ENCODE assay signal across 7 mouse cellular contexts in the genomic region with DNA sequence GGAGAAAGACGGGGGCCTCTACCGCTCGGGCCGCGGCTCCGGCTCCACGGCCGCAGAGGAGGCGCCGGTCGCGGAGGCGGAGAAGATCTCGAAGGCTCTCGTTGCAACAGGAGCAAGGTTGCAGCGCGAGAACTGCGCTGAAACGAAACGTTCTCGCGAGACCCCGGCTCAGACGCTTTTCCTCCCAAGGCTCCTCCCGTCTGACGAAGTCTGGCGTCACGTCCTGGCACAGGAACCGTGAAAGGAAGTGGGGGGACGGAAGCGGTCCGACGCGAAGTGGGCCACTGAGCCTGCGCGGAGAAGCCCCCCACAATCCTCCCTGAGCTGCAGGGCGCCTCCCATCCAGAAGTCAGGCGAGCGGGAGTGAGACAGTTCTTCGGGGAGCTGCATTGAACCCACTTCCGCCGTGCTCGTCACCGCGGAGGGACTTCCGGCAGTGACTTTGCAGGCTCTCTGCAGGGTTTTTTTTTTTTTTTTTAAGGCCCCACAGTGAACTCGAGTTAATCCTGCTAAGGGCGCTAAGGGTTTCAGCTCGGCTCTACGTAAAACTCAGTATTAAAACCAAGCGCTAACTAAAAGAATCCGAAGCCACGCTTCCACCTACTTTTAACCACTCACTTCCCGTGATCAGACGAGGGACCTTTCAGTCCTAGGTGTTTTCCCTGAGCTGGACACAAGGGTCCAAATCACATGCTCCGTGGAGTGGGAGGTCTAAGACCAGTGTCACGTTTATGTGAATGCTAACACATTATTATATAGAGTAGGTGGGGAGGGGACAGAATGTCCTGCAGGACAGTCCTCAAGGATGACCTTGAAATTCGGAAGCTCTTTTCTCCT. TPM values are rescaled to one million over a fixed set of nuclear protein-coding genes. Genes with fewer than 3 reads are reported as not detected.
DNase-seq lines count a peak whose midpoint lies in the region; ATAC-seq and TF ChIP-seq lines count a peak whose summit lies in the region.

A gene (minus strand): TSS at position 128 of the 837 bp plus-strand sequence.

- peak; percentile 74 for TF ChIP-seq POLR2A in small intestine, adult 2 months (IDR thresholded peaks at IDR 0.05; ENCODE audit: low read depth, low read length)

- peak within 1 kb of the TSS; percentile 98 for H3K4me3 ChIP-seq in embryonic facial prominence, embryonic 10.5 days
- H3K4me3 ChIP-seq in intestine, postnatal 0 days (ENCODE audit: low read depth, low read length) = peak within 1 kb of the TSS; percentile 90
- peak within 1 kb of the TSS; percentile 99 for H3K4me3 ChIP-seq in midbrain, embryonic 12.5 days
- H3K4me3 ChIP-seq in small intestine, adult 2 months (ENCODE audit: low read depth, low read length) = peak within 1 kb of the TSS; percentile 82

- peaks cover 29% of the 10 kb centered on the region for H3K4me1 ChIP-seq in embryonic facial prominence, embryonic 10.5 days
- 0 out of 2 replicates have a peak, but pooled peaks cover 2% of the 10 kb centered on the region for H3K4me1 ChIP-seq in intestine, postnatal 0 days (replicated peaks; ENCODE audit: control insufficient read depth, insufficient read depth, low read length)
- peaks cover 30% of the 10 kb centered on the region for H3K4me1 ChIP-seq in midbrain, embryonic 12.5 days
- peaks cover 16% of the 10 kb centered on the region; the same call in 1 of the 2 replicates for H3K4me1 ChIP-seq in small intestine, adult 2 months (ENCODE audit: control insufficient read depth, insufficient read depth, insufficient read length, low read length)

- TF ChIP-seq CTCF in intestine, postnatal 0 days (IDR thresholded peaks at IDR 0.05; ENCODE audit: low read depth) = no peak; the same call in 1 of the 2 replicates
- no peak for TF ChIP-seq CTCF in small intestine, adult 2 months (IDR thresholded peaks at IDR 0.05; ENCODE audit: extremely low read depth, insufficient read length, insufficient replicate concordance, low read depth, low read length)

- intact Hi-C loops in left cerebral cortex, postnatal 4 days (cut with DNase I) = no loop called here

- H3K9me3 ChIP-seq in embryonic facial prominence, embryonic 10.5 days = no peaks in the 10 kb centered on the region
- H3K9me3 ChIP-seq in intestine, postnatal 0 days (ENCODE audit: control insufficient read depth) = no peaks in the 10 kb centered on the region
- no peaks in the 10 kb centered on the region for H3K9me3 ChIP-seq in midbrain, embryonic 12.5 days

- H3K27me3 ChIP-seq in embryonic facial prominence, embryonic 10.5 days (replicated peaks; ENCODE audit: low read depth, poor library complexity, severe bottlenecking) = no peaks in the 10 kb centered on the region
- H3K27me3 ChIP-seq in intestine, postnatal 0 days (replicated peaks; ENCODE audit: control insufficient read depth, insufficient read depth, low read length) = no peaks in the 10 kb centered on the region
- H3K27me3 ChIP-seq in midbrain, embryonic 12.5 days = no peaks in the 10 kb centered on the region
- no peaks in the 10 kb centered on the region for H3K27me3 ChIP-seq in small intestine, adult 2 months (ENCODE audit: control insufficient read depth, insufficient read depth, low read length)

- H3K4me2 ChIP-seq in intestine, postnatal 0 days (replicated peaks; ENCODE audit: low read depth) = peak within 1 kb of the TSS; percentile 73
- H3K4me2 ChIP-seq in midbrain, embryonic 12.5 days (replicated peaks) = peak within 1 kb of the TSS; percentile 90

- H3K36me3 ChIP-seq in embryonic facial prominence, embryonic 10.5 days (replicated peaks) = peaks cover 30% of the 10 kb centered on the region
- no peaks in the 10 kb centered on the region; the same call in 1 of the 2 replicates for H3K36me3 ChIP-seq in intestine, postnatal 0 days (ENCODE audit: control insufficient read depth, insufficient read depth)
- no peaks in the 10 kb centered on the region for H3K36me3 ChIP-seq in midbrain, embryonic 12.5 days
- no peaks in the 10 kb centered on the region for H3K36me3 ChIP-seq in small intestine, adult 2 months (ENCODE audit: control insufficient read depth, insufficient read depth, low read length)

- peak; percentile 94 for ATAC-seq in intestine, postnatal 0 days
- ATAC-seq in midbrain, embryonic 12.5 days (ENCODE audit: low FRiP score, low read depth) = peak; percentile 98

- H3K27ac ChIP-seq in embryonic facial prominence, embryonic 10.5 days (replicated peaks) = peak within 1 kb of the TSS; percentile 93
- peak within 1 kb of the TSS; percentile 99 for H3K27ac ChIP-seq in intestine, postnatal 0 days (ENCODE audit: low read depth, low read length)
- H3K27ac ChIP-seq in midbrain, embryonic 12.5 days (replicated peaks) = peak within 1 kb of the TSS; percentile 97
- peak within 1 kb of the TSS; percentile 97 for H3K27ac ChIP-seq in small intestine, adult 2 months (ENCODE audit: insufficient read depth, low read depth, low read length)

- H3K9ac ChIP-seq in intestine, postnatal 0 days (ENCODE audit: low read depth, low read length) = peak within 1 kb of the TSS; percentile 98
- peak within 1 kb of the TSS; percentile 98 for H3K9ac ChIP-seq in midbrain, embryonic 12.5 days (replicated peaks)

- 1% methylated on average over 58 of the region's 58 CpGs for WGBS in embryonic facial prominence, embryonic 10.5 days
- under 1% methylated on average over 58 of the region's 58 CpGs for WGBS in intestine, postnatal 0 days
- under 1% methylated on average over 58 of the region's 58 CpGs for WGBS in midbrain, embryonic 12.5 days
- under 1% methylated on average over 58 of the region's 58 CpGs for WGBS in small intestine, adult 2 months

- DNase-seq in adrenal gland, postnatal 10 days = peak; percentile 99
- peak; percentile 99 for DNase-seq in embryonic facial prominence, embryonic 10.5 days (ENCODE audit: low spot score)
- peak; percentile 87 for DNase-seq in gonadal fat pad, adult 2 months (ENCODE audit: low read depth)
- DNase-seq in left cerebral cortex, postnatal 4 days = peak; percentile 99

RNA-seq across cellular contexts. Expression of the gene that starts here (rescaled TPM):
- total RNA-seq in adrenal gland, postnatal 10 days (2021) = 100 to 1,000 TPM; 146 to 151 TPM
- polyA plus RNA-seq in embryonic facial prominence, embryonic 10.5 days (2016; fragmentation: Nextera tagmentation; extraction: Ambion mirVana) = 130 and 136 TPM in 2 replicates
- 24.9 and 29.7 TPM in 2 replicates for polyA plus RNA-seq in gonadal fat pad, adult 2 months (2012; rRNA removed)
- 65.8 and 67.6 TPM in 2 replicates for polyA plus RNA-seq in intestine, postnatal 0 days (2015; fragmentation: Nextera tagmentation; extraction: Ambion mirVana)
- total RNA-seq in left cerebral cortex, postnatal 4 days (2021) = 100 to 1,000 TPM; 164 to 170 TPM
- polyA plus RNA-seq in midbrain, embryonic 12.5 days (2016; fragmentation: Nextera tagmentation; extraction: Ambion mirVana) = 87.6 and 90.6 TPM in 2 replicates
- 13.3 and 18.6 TPM in 2 replicates for polyA plus RNA-seq in small intestine, adult 2 months (2012; rRNA removed)

Comparison
In these comparisons a context has a peak if more than half of its experiments do, and no peak if none do; other contexts are left out.
1. Peak in every context shown above with its lines: DNase-seq, ATAC-seq, H3K4me3 ChIP-seq and H3K27ac ChIP-seq.